Mouse (Mus musculus) hindbrain, embryonic 13.5 days (tissue): ENCODE measurements around the gene Fam53b. TPM values are rescaled to one million over a fixed set of nuclear protein-coding genes. Genes with fewer than 3 reads are reported as not detected.

Experiments
- ATAC-seq: fragments of 200-750 bp; cut with Nextera tagmentation; 2 replicates; pipeline ENCODE4 v1.8.0; 2017; ENCODE audit warnings: moderate TSS enrichment; ENCODE audit not compliant: low FRiP score
- H3K27ac ChIP-seq: fragments of 300-500 bp; sonication (generic); 2 replicates; pipeline ENCODE4 v1.5.1; 2015; ENCODE audit warnings: inconsistent platforms, mild to moderate bottlenecking, moderate library complexity
- H3K27me3 ChIP-seq: fragments of 300-500 bp; sonication (generic); 2 replicates; pipeline ENCODE4 v1.6.1; 2015; ENCODE audit warnings: mild to moderate bottlenecking, inconsistent platforms
- H3K36me3 ChIP-seq: fragments of 300-500 bp; sonication (generic); 2 replicates; pipeline ENCODE4 v1.6.1; 2015; ENCODE audit warnings: mild to moderate bottlenecking, inconsistent platforms
- H3K4me1 ChIP-seq: fragments of 300-500 bp; sonication (generic); replicated peaks from 2 replicates; pipeline ENCODE4 v1.6.1; 2015; ENCODE audit warnings: inconsistent platforms
- H3K4me2 ChIP-seq: fragments of 300-500 bp; sonication (generic); 2 replicates; pipeline ENCODE4 v1.6.1; 2015; ENCODE audit warnings: inconsistent platforms, mild to moderate bottlenecking, moderate library complexity
- H3K4me3 ChIP-seq: fragments of 300-500 bp; sonication (generic); 2 replicates; pipeline ENCODE4 v1.5.1; 2015; ENCODE audit warnings: mild to moderate bottlenecking, inconsistent platforms
- H3K9ac ChIP-seq: fragments of 300-500 bp; sonication (generic); 2 replicates; pipeline ENCODE4 v1.6.1; 2015; ENCODE audit warnings: mild to moderate bottlenecking, inconsistent platforms
- H3K9me3 ChIP-seq: fragments of 300-500 bp; sonication (generic); 2 replicates; pipeline ENCODE4 v1.6.1; 2016; ENCODE audit warnings: inconsistent platforms
- WGBS: fragments of 180-500 bp; shearing (Covaris S2); methylation state at CpG from one replicate; pipeline ENCODE4 v1.1.7; 2015; 5-methylcytosine and 5-hydroxymethylcytosine counted together
- polyA plus RNA-seq: library from polyadenylated mRNA; unstranded; fragments of >200 nt; fragmentation: Nextera tagmentation; extraction: Ambion mirVana; gene quantifications from 2 replicates; pipeline ENCODE4 v1.2.1, GENCODE M21; 2015

Fam53b gene
- polyA plus RNA-seq, 1 experiment from 2014 or later: 19.3 TPM

DNA sequence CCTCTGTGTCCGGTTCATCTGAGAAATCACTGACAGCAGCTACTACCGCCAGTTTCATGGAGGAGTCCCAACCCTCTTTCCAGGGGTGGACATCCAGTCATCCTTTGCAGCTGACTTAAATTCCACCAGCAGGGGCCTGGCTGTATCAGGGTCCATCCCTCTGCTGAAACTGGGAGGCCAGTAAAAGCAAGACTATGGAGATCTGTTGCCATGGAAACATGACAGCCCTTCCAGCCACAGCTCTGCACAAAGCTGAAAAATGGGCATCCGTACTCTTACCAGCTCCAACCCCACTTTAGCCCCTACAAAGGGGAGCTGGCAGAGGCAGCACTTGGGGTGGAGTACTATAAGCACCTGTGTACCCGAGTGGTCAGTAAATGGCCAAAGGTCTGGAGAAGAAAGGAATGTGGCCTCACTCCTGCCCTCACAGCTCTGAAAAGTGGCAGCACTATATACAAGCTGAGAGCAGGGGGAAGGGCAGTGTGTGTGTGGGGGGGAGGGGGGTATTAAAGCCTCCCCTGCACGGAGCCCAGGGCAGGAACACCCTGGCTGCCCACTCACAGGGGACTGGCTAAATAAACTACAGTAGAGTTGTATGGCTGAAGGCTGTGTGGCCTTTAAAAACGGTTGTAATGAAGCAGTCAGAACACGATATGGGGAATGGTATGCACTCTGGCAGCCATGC lies 32.4 kb downstream of the Fam53b start:
- Histone ChIP-seq H3K4me3 (no peak overlapping the region), H3K4me1 (peaks cover 44% of the 10 kb centered on the region), H3K9me3 (no peaks in the 10 kb centered on the region), H3K27ac (peak overlapping the region; percentile 79), H3K9ac (0 out of 2 replicates have a peak overlapping the region, but pooled peaks have one; percentile 26), H3K27me3 (no peaks in the 10 kb centered on the region), H3K36me3 (peaks cover 20% of the 10 kb centered on the region), H3K4me2 (0 out of 2 replicates have a peak overlapping the region, but pooled peaks have one; percentile 17)
- 11% methylated on average over 7 of the region's 7 CpGs for WGBS
- ATAC-seq: peak; percentile 71

DNA sequence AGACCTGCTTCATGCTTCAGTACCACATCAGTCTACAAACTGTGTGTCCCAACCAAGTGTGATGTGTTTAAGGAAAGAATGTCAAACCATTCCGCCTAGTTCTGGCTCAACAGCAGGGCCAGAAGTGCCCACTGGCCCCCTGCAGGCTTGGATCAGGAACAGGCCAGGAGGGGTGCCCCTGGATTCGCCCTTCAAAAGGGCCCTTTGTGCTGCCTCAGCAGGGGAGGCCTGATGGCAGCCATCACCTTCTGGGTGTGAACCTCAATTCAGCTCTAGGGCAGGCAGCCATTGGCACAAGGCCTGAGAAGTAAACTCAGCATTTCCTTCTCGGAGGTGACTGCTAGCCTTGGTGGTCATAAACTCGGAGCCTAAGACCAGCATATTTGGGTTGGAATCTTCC lies 33.1 kb downstream of the Fam53b start:
- H3K4me1 ChIP-seq: peaks cover 38% of the 10 kb centered on the region
- H3K4me2 ChIP-seq: no peak overlapping the region
- no peak overlapping the region for H3K4me3 ChIP-seq
- no peak overlapping the region for H3K9ac ChIP-seq
- WGBS: 37% methylated on average over 4 of the region's 4 CpGs
- H3K9me3 ChIP-seq: no peaks in the 10 kb centered on the region
- peak; percentile 66; the same call in 1 of the 2 replicates for ATAC-seq
- no peaks in the 10 kb centered on the region for H3K27me3 ChIP-seq
- peaks cover 25% of the 10 kb centered on the region for H3K36me3 ChIP-seq
- H3K27ac ChIP-seq: peak overlapping the region; percentile 79

DNA sequence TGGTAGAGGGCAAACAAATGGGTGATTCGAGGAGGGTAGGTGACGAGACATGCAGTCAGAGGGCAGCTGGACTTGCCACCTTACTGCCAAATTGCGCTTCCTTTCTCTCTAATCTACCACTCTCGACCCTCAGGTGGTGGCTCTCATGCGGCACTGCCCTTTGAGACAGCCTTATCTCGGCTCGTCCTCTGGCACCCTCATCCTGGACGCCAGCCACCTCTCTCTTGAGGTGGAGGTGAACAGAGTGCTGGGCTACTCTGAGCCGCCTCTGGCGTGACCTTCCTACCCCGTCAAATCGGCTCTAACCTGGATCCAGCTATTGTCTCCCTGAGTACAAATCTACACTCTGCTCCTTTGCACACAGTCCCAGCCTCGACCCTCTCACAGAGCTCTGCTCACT lies 35.1 kb downstream of the Fam53b start:
- ATAC-seq: no peak
- peaks cover 37% of the 10 kb centered on the region for H3K4me1 ChIP-seq
- H3K9ac ChIP-seq: no peak overlapping the region; the same call in 1 of the 2 replicates
- no peak overlapping the region for H3K27ac ChIP-seq
- no peak overlapping the region for H3K4me2 ChIP-seq
- no peaks in the 10 kb centered on the region for H3K9me3 ChIP-seq
- WGBS: 94% methylated on average over 13 of the region's 13 CpGs
- H3K36me3 ChIP-seq: peaks cover 32% of the 10 kb centered on the region
- no peak overlapping the region for H3K4me3 ChIP-seq
- H3K27me3 ChIP-seq: no peaks in the 10 kb centered on the region

DNA sequence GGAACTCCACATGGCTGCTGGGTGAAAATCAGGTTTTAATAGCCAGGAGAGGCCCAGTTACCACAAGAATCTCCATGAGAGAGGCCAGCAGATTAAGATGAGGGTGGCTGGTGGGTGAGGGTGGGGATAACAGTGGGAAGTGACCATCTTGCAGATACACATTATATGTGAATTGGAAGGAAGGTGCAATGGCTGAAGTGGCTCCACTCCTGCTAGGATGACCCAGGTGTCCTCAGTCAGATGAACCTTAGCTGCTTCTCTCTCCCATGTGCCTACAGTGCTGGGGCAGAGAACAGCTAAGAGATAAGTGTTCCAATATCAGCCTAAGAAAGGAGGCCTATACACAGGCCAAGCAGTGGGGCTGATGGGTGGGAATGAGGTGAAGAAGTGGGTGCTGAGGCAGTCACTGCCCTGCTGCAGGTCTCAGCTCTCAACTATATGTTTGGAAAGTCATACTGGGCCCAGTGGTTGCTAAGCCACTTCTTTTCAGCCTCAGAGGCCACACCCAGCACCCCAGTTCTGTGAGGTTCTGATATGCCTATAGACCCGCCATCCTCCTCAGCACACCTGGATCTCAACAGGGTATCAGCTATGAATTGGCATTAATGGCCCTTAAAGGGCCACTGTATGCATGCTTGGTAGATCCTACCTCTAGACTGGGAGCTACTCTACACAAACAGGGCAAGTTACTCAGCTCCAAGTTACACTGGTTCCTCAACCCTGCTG lies 35.8 kb downstream of the Fam53b start:
- H3K9me3 ChIP-seq: no peaks in the 10 kb centered on the region
- H3K4me3 ChIP-seq: no peak overlapping the region
- no peak overlapping the region for H3K9ac ChIP-seq
- WGBS: 90% methylated on average over 1 of the region's 1 CpGs
- no peak for ATAC-seq
- peaks cover 37% of the 10 kb centered on the region for H3K36me3 ChIP-seq
- H3K27me3 ChIP-seq: no peaks in the 10 kb centered on the region
- H3K27ac ChIP-seq: no peak overlapping the region
- peaks cover 37% of the 10 kb centered on the region for H3K4me1 ChIP-seq
- no peak overlapping the region for H3K4me2 ChIP-seq

DNA sequence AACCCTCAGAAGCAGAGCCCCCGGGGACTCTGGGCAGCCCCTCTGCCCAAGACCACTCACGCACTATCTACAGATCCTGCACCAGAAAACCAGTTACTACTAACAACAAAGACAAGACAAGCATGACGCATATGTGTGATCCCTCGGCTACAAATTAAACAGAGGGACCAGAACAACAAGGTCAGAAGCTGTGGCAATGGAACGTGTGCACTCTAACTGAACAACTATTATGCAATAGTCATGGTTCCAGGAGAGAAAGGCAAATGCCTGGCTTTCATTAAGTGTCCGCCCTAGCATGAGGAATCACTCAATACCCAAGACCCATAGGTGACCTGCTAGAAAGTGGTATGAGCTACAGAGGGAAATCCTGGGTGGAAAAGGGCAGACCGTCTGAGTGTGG lies 36.6 kb downstream of the Fam53b start:
- WGBS: 90% methylated on average over 7 of the region's 7 CpGs
- Histone ChIP-seq H3K4me2 (no peak overlapping the region), H3K36me3 (peaks cover 40% of the 10 kb centered on the region), H3K4me3 (no peak overlapping the region), H3K4me1 (peaks cover 34% of the 10 kb centered on the region), H3K27ac (no peak overlapping the region), H3K9me3 (no peaks in the 10 kb centered on the region), H3K27me3 (no peaks in the 10 kb centered on the region), H3K9ac (no peak overlapping the region)
- no peak for ATAC-seq

DNA sequence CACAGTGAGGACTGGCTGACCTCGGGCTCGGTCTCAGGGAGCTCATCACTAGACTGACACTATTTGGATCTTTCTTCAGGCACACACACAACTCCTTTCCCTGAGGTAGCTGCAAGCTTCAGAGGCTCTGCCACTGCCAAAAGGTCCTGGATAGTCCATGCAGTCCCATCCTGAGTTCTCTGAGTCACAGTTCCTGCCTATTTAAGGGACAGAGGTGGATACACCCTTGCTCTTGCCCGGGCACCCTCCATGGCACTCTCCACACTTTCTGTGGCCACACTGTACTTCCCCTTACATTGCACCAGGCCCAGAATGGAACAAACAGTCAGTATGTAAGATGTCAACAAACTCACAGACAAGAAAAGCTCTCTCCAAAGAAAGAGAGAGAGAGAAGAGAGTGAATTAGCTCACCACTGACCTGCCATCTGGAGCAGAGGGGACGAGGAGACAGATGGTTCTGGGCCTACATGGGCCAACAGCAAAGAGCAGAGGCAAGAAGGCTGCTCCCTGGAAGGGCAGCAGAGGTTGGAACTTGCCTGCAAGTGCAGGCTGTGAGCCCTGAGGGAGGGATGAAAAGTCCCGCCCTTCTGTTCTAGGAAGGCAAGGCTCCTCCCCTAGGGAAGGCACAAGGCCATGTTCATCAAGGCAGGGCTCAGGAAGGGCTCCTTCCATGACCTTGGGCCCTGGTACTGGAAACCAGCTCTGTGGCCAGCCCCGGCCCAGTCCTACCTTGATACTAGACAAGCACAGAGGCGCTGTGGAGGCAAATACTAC lies 37.2 kb downstream of the Fam53b start:
- Histone ChIP-seq H3K4me3 (no peak overlapping the region), H3K27me3 (no peaks in the 10 kb centered on the region), H3K27ac (no peak overlapping the region), H3K36me3 (peaks cover 40% of the 10 kb centered on the region), H3K4me2 (no peak overlapping the region), H3K9me3 (no peaks in the 10 kb centered on the region), H3K4me1 (peaks cover 34% of the 10 kb centered on the region), H3K9ac (no peak overlapping the region)
- WGBS: 89% methylated on average over 7 of the region's 7 CpGs
- ATAC-seq: no peak

DNA sequence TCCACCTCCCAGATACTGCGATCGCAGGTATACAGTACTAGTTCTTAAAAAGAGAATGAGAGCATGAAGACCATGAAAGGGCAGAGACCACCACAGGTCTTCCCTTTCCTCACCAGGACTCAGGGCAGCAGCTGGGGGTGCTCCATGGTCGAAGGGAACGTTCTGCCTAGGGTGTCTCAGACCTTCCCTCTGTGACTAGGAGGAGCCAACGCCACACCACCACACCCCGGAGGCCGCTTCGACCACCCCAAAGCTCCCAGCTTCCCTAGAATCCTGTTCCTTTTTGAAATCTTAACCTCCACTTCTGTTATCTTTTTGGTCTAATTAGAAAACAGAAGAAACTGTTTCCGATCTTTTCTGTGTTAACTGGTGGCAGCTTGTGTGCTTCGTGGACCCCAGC lies 37.8 kb downstream of the Fam53b start:
- H3K9ac ChIP-seq: no peak overlapping the region
- H3K4me3 ChIP-seq: no peak overlapping the region
- no peak overlapping the region for H3K4me2 ChIP-seq
- H3K27ac ChIP-seq: no peak overlapping the region
- H3K4me1 ChIP-seq: peaks cover 32% of the 10 kb centered on the region
- H3K36me3 ChIP-seq: peaks cover 41% of the 10 kb centered on the region
- no peaks in the 10 kb centered on the region for H3K27me3 ChIP-seq
- no peak for ATAC-seq
- 99% methylated on average over 10 of the region's 10 CpGs for WGBS
- H3K9me3 ChIP-seq: no peaks in the 10 kb centered on the region

DNA sequence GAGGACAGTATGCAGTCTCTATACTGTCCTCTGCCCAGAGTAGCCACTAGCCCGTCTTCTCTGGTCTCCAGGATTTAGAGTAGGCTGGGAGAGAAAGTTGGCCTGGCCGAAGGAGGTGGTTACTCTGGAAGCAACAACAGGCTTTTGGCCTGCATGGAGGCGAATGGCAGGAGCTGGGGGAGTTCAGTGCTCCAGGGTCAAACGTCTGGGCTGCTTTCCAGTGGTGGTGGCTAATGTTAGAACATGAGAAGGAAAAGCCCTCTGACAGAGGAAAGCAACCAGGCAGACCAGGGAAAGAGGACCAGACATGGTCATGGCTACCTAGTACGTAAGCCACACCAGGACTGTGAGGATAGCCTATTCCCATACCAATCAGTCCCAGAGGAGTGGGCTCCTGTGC lies 38.4 kb downstream of the Fam53b start:
- Histone ChIP-seq H3K4me2 (no peak overlapping the region), H3K9me3 (no peaks in the 10 kb centered on the region), H3K4me1 (peaks cover 26% of the 10 kb centered on the region), H3K27me3 (no peaks in the 10 kb centered on the region), H3K27ac (no peak overlapping the region), H3K9ac (no peak overlapping the region), H3K36me3 (peaks cover 45% of the 10 kb centered on the region), H3K4me3 (no peak overlapping the region)
- no peak for ATAC-seq
- 91% methylated on average over 5 of the region's 5 CpGs for WGBS

DNA sequence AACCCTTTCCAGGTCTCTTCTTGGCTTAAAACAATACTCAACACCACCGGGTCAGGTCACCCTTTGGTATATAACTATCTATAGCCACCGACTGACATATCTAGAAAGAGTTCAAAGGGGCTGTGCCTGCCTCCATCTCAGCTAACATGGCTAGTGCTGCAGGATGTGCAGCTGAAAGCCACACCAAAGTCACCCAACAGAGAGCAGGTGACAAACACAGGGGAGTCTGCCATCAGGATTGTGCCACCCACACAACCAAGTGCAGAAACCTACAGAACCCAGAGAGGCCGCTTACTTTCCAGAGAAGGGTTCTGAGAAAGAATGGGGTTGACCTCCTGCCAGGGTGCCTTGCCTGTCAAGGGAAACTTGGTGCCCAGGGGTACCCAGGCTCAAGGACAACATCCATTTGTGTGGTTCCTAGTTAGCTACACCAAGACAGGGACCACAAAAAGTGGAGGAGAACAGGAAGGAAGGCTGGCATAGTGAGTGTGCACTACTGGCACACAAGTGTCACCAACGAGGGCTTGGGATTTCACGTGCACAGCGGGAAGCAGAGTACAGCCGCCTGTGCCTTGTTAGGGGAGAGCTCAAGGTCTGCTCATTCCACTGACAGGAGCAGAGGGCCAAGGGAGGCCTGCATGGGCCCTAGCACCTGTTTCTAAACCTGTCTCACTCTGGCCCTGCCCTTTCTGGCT lies 40.5 kb downstream of the Fam53b start:
- Histone ChIP-seq H3K36me3 (peaks cover 40% of the 10 kb centered on the region), H3K4me3 (no peak overlapping the region), H3K27me3 (no peaks in the 10 kb centered on the region), H3K9me3 (no peaks in the 10 kb centered on the region), H3K27ac (no peak overlapping the region), H3K9ac (no peak overlapping the region), H3K4me2 (no peak overlapping the region), H3K4me1 (peaks cover 27% of the 10 kb centered on the region)
- ATAC-seq: no peak
- WGBS: 91% methylated on average over 7 of the region's 7 CpGs

DNA sequence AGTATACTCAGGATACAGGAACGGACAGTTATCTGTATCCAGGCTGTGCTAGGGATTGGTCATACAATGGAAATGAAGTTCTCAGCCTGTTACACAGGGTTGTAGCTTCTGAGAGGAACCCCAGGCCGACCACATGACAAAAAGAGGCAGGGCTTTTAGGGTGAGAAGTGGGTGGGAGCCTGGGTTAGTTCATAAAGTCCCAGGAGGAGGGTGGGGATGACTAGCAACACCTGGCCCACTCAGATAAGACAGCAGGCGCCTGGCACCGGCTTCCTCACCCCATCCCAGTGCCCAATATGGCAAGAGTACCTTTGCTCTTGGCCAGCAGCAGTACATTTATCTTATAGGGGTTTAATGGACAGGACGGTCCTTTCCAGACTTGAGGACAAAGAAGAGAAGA lies 41.2 kb downstream of the Fam53b start:
- H3K4me1 ChIP-seq: peaks cover 34% of the 10 kb centered on the region
- no peaks in the 10 kb centered on the region for H3K9me3 ChIP-seq
- ATAC-seq: no peak
- H3K9ac ChIP-seq: no peak overlapping the region
- no peak overlapping the region for H3K4me2 ChIP-seq
- no peaks in the 10 kb centered on the region for H3K27me3 ChIP-seq
- H3K27ac ChIP-seq: 0 out of 2 replicates have a peak overlapping the region, but pooled peaks have one; percentile 1
- WGBS: 93% methylated on average over 5 of the region's 5 CpGs
- H3K36me3 ChIP-seq: peaks cover 33% of the 10 kb centered on the region
- no peak overlapping the region for H3K4me3 ChIP-seq

DNA sequence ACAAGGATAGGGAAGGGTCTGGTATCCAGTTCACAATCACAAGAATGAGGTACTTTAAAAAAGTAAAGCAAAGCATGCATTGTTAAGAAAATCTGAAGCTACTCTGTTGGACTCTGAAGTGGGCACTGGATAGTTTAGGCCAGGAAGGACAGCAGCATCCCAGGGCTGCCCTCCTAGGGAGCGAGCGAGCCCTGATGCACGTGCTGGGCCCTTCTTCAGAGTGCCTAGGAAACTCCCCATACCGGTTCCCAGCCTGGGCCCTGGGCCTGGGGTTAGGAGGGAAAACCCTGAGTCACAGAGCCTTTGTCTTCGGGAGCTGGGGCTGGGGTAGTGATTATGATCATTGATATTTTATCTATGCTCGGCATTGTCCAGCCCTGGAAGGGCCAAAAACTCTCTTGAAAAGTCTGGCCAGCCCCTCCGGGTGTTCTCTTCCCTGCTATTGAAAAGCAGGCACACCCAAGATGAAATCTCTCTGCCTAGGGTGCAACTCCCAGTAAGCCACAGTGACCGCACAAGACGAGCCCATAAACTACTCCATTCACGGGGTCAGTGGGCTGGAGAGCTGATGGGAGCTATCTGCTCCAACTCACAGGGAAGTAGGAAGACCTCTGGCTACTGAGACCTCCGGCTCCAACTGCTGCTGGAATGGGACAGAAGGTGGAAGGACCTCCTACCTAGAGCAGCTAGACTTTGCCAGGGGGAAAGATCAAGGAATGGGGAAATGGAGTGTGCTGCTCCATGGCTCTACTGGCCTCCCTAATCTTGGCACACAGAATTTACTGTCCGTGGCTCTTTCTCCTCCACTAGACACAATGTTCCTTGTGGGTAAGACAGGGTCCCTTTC lies 45.0 kb downstream of the Fam53b start:
- Histone ChIP-seq H3K9me3 (no peaks in the 10 kb centered on the region), H3K36me3 (peaks cover 21% of the 10 kb centered on the region), H3K4me1 (peaks cover 43% of the 10 kb centered on the region), H3K4me3 (no peak overlapping the region), H3K27me3 (no peaks in the 10 kb centered on the region), H3K4me2 (no peak overlapping the region), H3K27ac (no peak overlapping the region), H3K9ac (no peak overlapping the region)
- WGBS: 81% methylated on average over 12 of the region's 12 CpGs
- no peak for ATAC-seq
